Mouse (Mus musculus) midbrain, embryonic 11.5 days (tissue): Measurements from ENCODE around the gene Zfp219. TPM values are rescaled to one million over a fixed set of nuclear protein-coding genes. Genes with fewer than 3 reads are reported as not detected.
"Not testable (repeated sequence)": the region's sequence is repeated elsewhere in the genome, so short reads cannot be mapped to it uniquely, and the experiment has no call there.

Source experiments
- ATAC-seq: fragments of 200-750 bp; cut with Nextera tagmentation; 2 replicates; pipeline ENCODE4 v1.8.0; 2017; ENCODE audit warnings: moderate TSS enrichment, moderate library complexity; ENCODE audit not compliant: low FRiP score
- DNase-seq: peaks from one replicate; pipeline ENCODE4 v3.0.0; 2015; ENCODE audit warnings: low spot score; ENCODE audit errors: missing footprints
- H3K27ac ChIP-seq: fragments of 300-500 bp; sonication (generic); 2 replicates; pipeline ENCODE4 v1.5.1; 2014; ENCODE audit warnings: low read depth, low read length
- H3K27me3 ChIP-seq: fragments of 300-500 bp; sonication (generic); 2 replicates; pipeline ENCODE4 v1.6.1; 2014; ENCODE audit warnings: mild to moderate bottlenecking, low read length, moderate library complexity, mixed read lengths; ENCODE audit not compliant: control insufficient read depth, insufficient read depth
- H3K36me3 ChIP-seq: fragments of 300-500 bp; sonication (generic); 2 replicates; pipeline ENCODE4 v1.6.1; 2014; ENCODE audit warnings: mild to moderate bottlenecking, low read length, moderate library complexity, mixed read lengths; ENCODE audit not compliant: control insufficient read depth, insufficient read depth
- H3K4me1 ChIP-seq: fragments of 300-500 bp; sonication (generic); 2 replicates; pipeline ENCODE4 v1.6.1; 2014; ENCODE audit warnings: low read length; ENCODE audit not compliant: control insufficient read depth, insufficient read depth
- H3K4me2 ChIP-seq: fragments of 300-500 bp; sonication (generic); 2 replicates; pipeline ENCODE4 v1.6.1; 2014; ENCODE audit warnings: mild to moderate bottlenecking, moderate library complexity
- H3K4me3 ChIP-seq: fragments of 300-500 bp; sonication (generic); 2 replicates; pipeline ENCODE4 v1.5.1; 2014; ENCODE audit warnings: low read depth, low read length
- H3K9ac ChIP-seq: fragments of 300-500 bp; sonication (generic); 2 replicates; pipeline ENCODE4 v1.6.1; 2014; ENCODE audit warnings: low read length
- H3K9me3 ChIP-seq: fragments of 300-500 bp; sonication (generic); 2 replicates; pipeline ENCODE4 v1.6.1; 2016; ENCODE audit warnings: low read length; ENCODE audit not compliant: control insufficient read depth
- WGBS: fragments of 180-500 bp; shearing (Covaris S2); extraction: QIAGEN DNeasy Blood & Tissue Kit; methylation state at CpG from one replicate; pipeline ENCODE4 v1.1.7; 2014; 5-methylcytosine and 5-hydroxymethylcytosine counted together
- polyA plus RNA-seq: library from polyadenylated mRNA; unstranded; fragments of >200 nt; fragmentation: Nextera tagmentation; extraction: Ambion mirVana; gene quantifications from 2 replicates; pipeline ENCODE4 v1.2.1, GENCODE M21; 2014

The Zfp219 gene
- polyA plus RNA-seq, 1 experiment from 2014 or later: 110 TPM

GRCm38 (mm10) chr14:52042359-52042758 lies 21.8 kb upstream of the Zfp219 start, which contains the start of gene Olfr221:
TSS of gene Olfr221 (minus strand) at chr14:52042459.
- not testable (repeated sequence) for H3K36me3 ChIP-seq, H3K9ac ChIP-seq, H3K27me3 ChIP-seq, H3K4me2 ChIP-seq, H3K27ac ChIP-seq, H3K4me3 ChIP-seq, H3K9me3 ChIP-seq, H3K4me1 ChIP-seq, DNase-seq, ATAC-seq
- 55% methylated on average over 3 of the region's 3 CpGs for WGBS

- Histone ChIP-seq H3K27me3 (no peaks in the 10 kb centered on the region), H3K36me3 (no peaks in the 10 kb centered on the region), H3K4me1 (no peaks in the 10 kb centered on the region), H3K27ac (no peak overlapping the region), H3K9me3 (no peaks in the 10 kb centered on the region), H3K9ac (no peak overlapping the region), H3K4me3 (no peak overlapping the region), H3K4me2 (no peak overlapping the region)
- WGBS: 88% methylated on average over 5 of the region's 5 CpGs
- peak; percentile 70 for DNase-seq
- no peak for ATAC-seq
Measured at GRCm38 (mm10) chr14:52039332-52039731, 18.8 kb upstream of the Zfp219 start.

GRCm38 (mm10) chr14:52035926-52036325 lies 15.4 kb upstream of the Zfp219 start:
- no peak for ATAC-seq
- Histone ChIP-seq H3K4me3 (no peak overlapping the region), H3K36me3 (no peaks in the 10 kb centered on the region), H3K4me1 (no peaks in the 10 kb centered on the region), H3K27me3 (no peaks in the 10 kb centered on the region), H3K4me2 (no peak overlapping the region), H3K9me3 (no peaks in the 10 kb centered on the region), H3K27ac (no peak overlapping the region), H3K9ac (no peak overlapping the region)
- WGBS: 90% methylated on average over 6 of the region's 6 CpGs
- DNase-seq: peak; percentile 57

GRCm38 (mm10) chr14:52026342-52026741 lies 5.8 kb upstream of the Zfp219 start:
- H3K4me2 ChIP-seq: no peak overlapping the region
- no peak overlapping the region for H3K9ac ChIP-seq
- no peaks in the 10 kb centered on the region for H3K36me3 ChIP-seq
- H3K4me3 ChIP-seq: no peak overlapping the region
- peaks cover 13% of the 10 kb centered on the region; the same call in 1 of the 2 replicates for H3K4me1 ChIP-seq
- no peaks in the 10 kb centered on the region for H3K27me3 ChIP-seq
- no peaks in the 10 kb centered on the region for H3K9me3 ChIP-seq
- DNase-seq (peak; percentile 6), ATAC-seq (no peak)
- WGBS: 89% methylated on average over 4 of the region's 4 CpGs
- no peak overlapping the region for H3K27ac ChIP-seq

GRCm38 (mm10) chr14:52024133-52024532 lies 3.6 kb upstream of the Zfp219 start:
- Histone ChIP-seq H3K27ac (no peak overlapping the region), H3K9ac (no peak overlapping the region), H3K4me1 (peaks cover 18% of the 10 kb centered on the region), H3K36me3 (no peaks in the 10 kb centered on the region), H3K9me3 (no peaks in the 10 kb centered on the region), H3K4me3 (no peak overlapping the region), H3K27me3 (no peaks in the 10 kb centered on the region), H3K4me2 (no peak overlapping the region)
- 86% methylated on average over 2 of the region's 2 CpGs for WGBS
- DNase-seq: no peak
- no peak for ATAC-seq

- Histone ChIP-seq H3K27ac (peak overlapping the region; percentile 69), H3K4me1 (peaks cover 25% of the 10 kb centered on the region), H3K4me3 (peak overlapping the region; percentile 8), H3K36me3 (no peaks in the 10 kb centered on the region), H3K9me3 (no peaks in the 10 kb centered on the region), H3K27me3 (no peaks in the 10 kb centered on the region), H3K9ac (peak overlapping the region; percentile 52), H3K4me2 (peak overlapping the region; percentile 37)
- DNase-seq (peak; percentile 98), ATAC-seq (peak; percentile 17)
- WGBS: 3% methylated on average over 23 of the region's 23 CpGs
Measured at GRCm38 (mm10) chr14:52022709-52023459, 2.4 kb upstream of the Zfp219 start.

- WGBS: 53% methylated on average over 3 of the region's 3 CpGs
- no peaks in the 10 kb centered on the region for H3K27me3 ChIP-seq
- peaks cover 25% of the 10 kb centered on the region for H3K4me1 ChIP-seq
- H3K9me3 ChIP-seq: no peaks in the 10 kb centered on the region
- H3K9ac ChIP-seq: no peak overlapping the region; the same call in 1 of the 2 replicates
- no peak for ATAC-seq
- H3K27ac ChIP-seq: no peak overlapping the region
- H3K36me3 ChIP-seq: no peaks in the 10 kb centered on the region
- no peak for DNase-seq
- H3K4me2 ChIP-seq: peak overlapping the region; percentile 37
- no peak overlapping the region for H3K4me3 ChIP-seq
Measured at GRCm38 (mm10) chr14:52022244-52022708, 1.7 kb upstream of the Zfp219 start.

- DNase-seq (peak; percentile 82), ATAC-seq (no peak)
- 92% methylated on average over 8 of the region's 8 CpGs for WGBS
- Histone ChIP-seq H3K4me1 (peaks cover 26% of the 10 kb centered on the region), H3K27ac (no peak overlapping the region), H3K4me2 (no peak overlapping the region), H3K36me3 (no peaks in the 10 kb centered on the region), H3K4me3 (no peak overlapping the region), H3K9me3 (no peaks in the 10 kb centered on the region), H3K9ac (no peak overlapping the region), H3K27me3 (no peaks in the 10 kb centered on the region)
Measured at GRCm38 (mm10) chr14:52021568-52022212, 1.2 kb upstream of the Zfp219 start.

GRCm38 (mm10) chr14:52021138-52021529 lies 601 bp upstream of the Zfp219 start:
- H3K27me3 ChIP-seq: no peaks in the 10 kb centered on the region
- no peak for DNase-seq
- no peak overlapping the region for H3K27ac ChIP-seq
- H3K9ac ChIP-seq: no peak overlapping the region; the same call in 1 of the 2 replicates
- no peaks in the 10 kb centered on the region for H3K9me3 ChIP-seq
- ATAC-seq: no peak
- peaks cover 32% of the 10 kb centered on the region for H3K4me1 ChIP-seq
- H3K4me3 ChIP-seq: no peak overlapping the region
- WGBS: 75% methylated on average over 4 of the region's 4 CpGs
- no peaks in the 10 kb centered on the region for H3K36me3 ChIP-seq
- peak overlapping the region; percentile 76; the same call in 1 of the 2 replicates for H3K4me2 ChIP-seq
